Mouse (Mus musculus) lung, embryonic 14.5 days (tissue): Measurements from ENCODE around the gene Acot7. TPM values are rescaled to one million over a fixed set of nuclear protein-coding genes. Genes with fewer than 3 reads are reported as not detected.

Experiments
- ATAC-seq: fragments of 200-750 bp; cut with Nextera tagmentation; 2 replicates; pipeline ENCODE4 v1.8.0; 2017; ENCODE audit warnings: mild to moderate bottlenecking, moderate TSS enrichment, moderate library complexity; ENCODE audit not compliant: insufficient read depth
- DNase-seq: peaks from one replicate; pipeline ENCODE4 v3.0.0-alpha.2; 2015
- H3K27ac ChIP-seq: fragments of 300-500 bp; sonication (generic); 2 replicates; pipeline ENCODE4 v1.5.1; 2014; ENCODE audit warnings: low read depth, mild to moderate bottlenecking, moderate library complexity
- H3K27me3 ChIP-seq: fragments of 300-500 bp; sonication (generic); 2 replicates; pipeline ENCODE4 v1.6.1; 2014; ENCODE audit warnings: low read length, control low read depth; ENCODE audit not compliant: insufficient read depth
- H3K36me3 ChIP-seq: fragments of 300-500 bp; sonication (generic); 2 replicates; pipeline ENCODE4 v1.6.1; 2014; ENCODE audit warnings: control low read depth; ENCODE audit not compliant: insufficient read depth
- H3K4me1 ChIP-seq: fragments of 300-500 bp; sonication (generic); 2 replicates; pipeline ENCODE4 v1.6.1; 2014; ENCODE audit warnings: antibody characterized with exemption, control low read depth; ENCODE audit not compliant: insufficient read depth
- H3K4me2 ChIP-seq: fragments of 300-500 bp; sonication (generic); 2 replicates; pipeline ENCODE4 v1.6.1; 2014; ENCODE audit warnings: mild to moderate bottlenecking
- H3K4me3 ChIP-seq: fragments of 300-500 bp; sonication (generic); 2 replicates; pipeline ENCODE4 v1.5.1; 2014; ENCODE audit warnings: low read depth, low read length
- H3K9ac ChIP-seq: fragments of 300-500 bp; sonication (generic); 2 replicates; pipeline ENCODE4 v1.6.1; 2014
- H3K9me3 ChIP-seq: fragments of 300-500 bp; sonication (generic); 2 replicates; pipeline ENCODE4 v1.6.1; 2016; ENCODE audit warnings: low read depth, low read length, control low read depth
- CTCF ChIP-seq: IDR thresholded peaks from 2 replicates; pipeline ENCODE4 v1.5.1; 2016; ENCODE audit warnings: antibody characterized with exemption, low read depth
- WGBS: fragments of 180-500 bp; shearing (Covaris S2); extraction: QIAGEN DNeasy Blood & Tissue Kit; methylation state at CpG from one replicate; pipeline ENCODE4 v1.1.7; 2014; 5-methylcytosine and 5-hydroxymethylcytosine counted together
- polyA plus RNA-seq: library from polyadenylated mRNA; unstranded; fragments of >200 nt; fragmentation: Nextera tagmentation; extraction: Ambion mirVana; gene quantifications from 2 replicates; pipeline ENCODE4 v1.2.1, GENCODE M21; 2014

The Acot7 gene
- polyA plus RNA-seq, 1 experiment from 2014 or later: 55.8 TPM

DNA sequence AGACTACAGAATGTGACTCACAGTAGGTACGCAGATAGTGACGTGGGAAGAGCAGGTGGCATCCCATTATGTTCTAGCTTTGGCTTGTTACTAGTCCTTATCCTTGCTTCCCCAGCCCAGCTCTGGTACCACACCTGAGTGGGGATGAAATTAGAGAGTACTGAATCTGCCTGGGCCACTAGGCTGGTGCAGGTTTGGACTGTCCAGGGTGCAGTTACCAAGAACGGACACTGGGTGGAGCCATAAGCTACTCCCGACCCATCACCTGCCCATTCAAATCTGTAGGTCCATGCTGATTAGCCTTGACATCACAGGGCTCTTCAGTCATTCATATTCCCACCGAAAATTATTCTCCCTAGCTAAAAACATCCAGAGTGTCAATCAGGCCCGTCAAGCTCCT, 37.5 kb upstream of the Acot7 start:
- Histone ChIP-seq H3K4me2 (no peak overlapping the region), H3K27me3 (peaks cover 4% of the 10 kb centered on the region), H3K4me1 (no peaks in the 10 kb centered on the region), H3K36me3 (no peaks in the 10 kb centered on the region), H3K9me3 (no peaks in the 10 kb centered on the region), H3K4me3 (no peak overlapping the region), H3K9ac (no peak overlapping the region), H3K27ac (no peak overlapping the region)
- TF ChIP-seq CTCF: peak; percentile 77
- DNase-seq (peak; percentile 71), ATAC-seq (no peak)
- 29% methylated on average over 6 of the region's 6 CpGs for WGBS

- H3K9ac ChIP-seq: no peak overlapping the region
- no peaks in the 10 kb centered on the region for H3K9me3 ChIP-seq
- no peak overlapping the region for H3K27ac ChIP-seq
- H3K4me2 ChIP-seq: no peak overlapping the region
- 70% methylated on average over 8 of the region's 8 CpGs for WGBS
- DNase-seq: no peak
- no peaks in the 10 kb centered on the region for H3K4me1 ChIP-seq
- no peaks in the 10 kb centered on the region; the same call in 1 of the 2 replicates for H3K27me3 ChIP-seq
- no peak for ATAC-seq
- no peak overlapping the region for H3K4me3 ChIP-seq
- no peaks in the 10 kb centered on the region for H3K36me3 ChIP-seq
- TF ChIP-seq CTCF: no peak
These were observed 36.3 kb upstream of the Acot7 start for GRCm38 (mm10) chr4:152141521-152142135.

GRCm38 (mm10) chr4:152143632-152144031, 34.3 kb upstream of the Acot7 start:
- no peaks in the 10 kb centered on the region for H3K27me3 ChIP-seq
- no peak overlapping the region for H3K9ac ChIP-seq
- no peaks in the 10 kb centered on the region for H3K4me1 ChIP-seq
- H3K9me3 ChIP-seq: no peaks in the 10 kb centered on the region
- no peaks in the 10 kb centered on the region for H3K36me3 ChIP-seq
- no peak overlapping the region for H3K27ac ChIP-seq
- TF ChIP-seq CTCF: peak; percentile 26
- WGBS: 21% methylated on average over 1 of the region's 1 CpGs
- DNase-seq: no peak
- no peak overlapping the region for H3K4me3 ChIP-seq
- no peak for ATAC-seq
- H3K4me2 ChIP-seq: no peak overlapping the region

DNA sequence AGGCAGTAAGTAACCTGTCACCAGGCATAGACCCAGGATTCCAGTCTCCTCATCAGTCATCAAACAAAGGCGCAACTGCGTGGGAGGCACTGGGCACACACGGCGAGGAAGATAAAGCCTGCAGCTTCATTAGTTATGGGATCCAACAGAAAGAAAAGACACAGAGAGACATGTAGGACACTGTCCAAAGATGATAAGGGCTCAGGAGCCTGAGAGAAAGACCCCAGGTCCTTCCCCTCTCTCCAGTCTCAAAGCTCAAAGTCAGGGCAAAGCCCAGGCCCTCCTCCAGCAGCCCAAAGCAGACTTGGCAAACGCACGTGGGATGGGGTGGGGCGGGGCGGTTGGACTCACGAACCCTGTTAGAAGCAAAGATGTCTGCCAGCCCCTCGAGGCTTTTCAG, 32.5 kb upstream of the Acot7 start:
- DNase-seq: no peak
- Histone ChIP-seq H3K9me3 (no peaks in the 10 kb centered on the region), H3K4me2 (no peak overlapping the region), H3K27me3 (peaks cover 13% of the 10 kb centered on the region; the same call in 1 of the 2 replicates), H3K4me3 (no peak overlapping the region), H3K4me1 (no peaks in the 10 kb centered on the region), H3K27ac (no peak overlapping the region), H3K36me3 (no peaks in the 10 kb centered on the region), H3K9ac (no peak overlapping the region)
- ATAC-seq: no peak
- no peak for TF ChIP-seq CTCF
- WGBS: 56% methylated on average over 10 of the region's 10 CpGs

DNA sequence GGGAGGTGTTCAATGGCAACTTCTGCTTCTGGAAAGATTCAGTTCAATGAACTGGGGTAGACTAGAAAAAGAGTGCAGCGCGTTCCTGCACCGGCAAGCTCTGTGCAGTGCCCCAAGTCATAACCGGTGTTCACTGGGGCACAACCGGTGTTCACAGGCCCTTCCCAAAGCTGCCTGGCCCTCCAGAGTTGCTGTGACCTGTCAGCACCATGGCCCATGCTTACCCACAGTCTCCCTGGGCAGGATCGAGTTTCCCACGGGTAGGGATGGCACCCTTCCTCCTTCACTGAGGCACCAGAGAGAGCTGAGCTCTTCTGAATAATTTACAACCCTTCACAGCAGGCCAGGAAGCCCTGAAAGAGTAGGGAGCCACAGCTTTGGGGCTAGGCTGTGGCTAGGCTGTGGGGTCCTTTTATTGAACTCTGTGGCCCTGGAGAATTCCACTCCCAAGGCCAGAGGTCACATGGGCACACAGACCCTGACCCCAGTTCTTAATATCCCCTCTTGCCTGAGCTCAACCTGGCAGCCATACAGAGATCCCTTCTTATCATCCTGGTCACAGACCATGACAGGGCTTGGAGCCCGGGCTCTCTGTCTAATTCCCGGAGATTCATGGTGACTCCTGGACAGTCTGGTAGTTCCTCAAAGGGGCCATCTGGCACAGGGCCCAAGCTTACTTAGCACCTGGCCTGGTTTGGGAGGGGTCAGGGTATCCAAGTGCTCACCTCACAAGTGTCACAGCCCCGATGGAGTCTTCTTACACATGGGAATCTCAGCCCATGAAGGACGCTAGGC, 31.7 kb upstream of the Acot7 start:
- no peak overlapping the region for H3K9ac ChIP-seq
- TF ChIP-seq CTCF: no peak
- H3K4me3 ChIP-seq: no peak overlapping the region
- no peak overlapping the region for H3K27ac ChIP-seq
- DNase-seq: no peak
- no peak for ATAC-seq
- peaks cover 20% of the 10 kb centered on the region for H3K27me3 ChIP-seq
- H3K36me3 ChIP-seq: no peaks in the 10 kb centered on the region
- H3K4me1 ChIP-seq: no peaks in the 10 kb centered on the region
- H3K4me2 ChIP-seq: no peak overlapping the region
- H3K9me3 ChIP-seq: no peaks in the 10 kb centered on the region
- 66% methylated on average over 11 of the region's 11 CpGs for WGBS

DNA sequence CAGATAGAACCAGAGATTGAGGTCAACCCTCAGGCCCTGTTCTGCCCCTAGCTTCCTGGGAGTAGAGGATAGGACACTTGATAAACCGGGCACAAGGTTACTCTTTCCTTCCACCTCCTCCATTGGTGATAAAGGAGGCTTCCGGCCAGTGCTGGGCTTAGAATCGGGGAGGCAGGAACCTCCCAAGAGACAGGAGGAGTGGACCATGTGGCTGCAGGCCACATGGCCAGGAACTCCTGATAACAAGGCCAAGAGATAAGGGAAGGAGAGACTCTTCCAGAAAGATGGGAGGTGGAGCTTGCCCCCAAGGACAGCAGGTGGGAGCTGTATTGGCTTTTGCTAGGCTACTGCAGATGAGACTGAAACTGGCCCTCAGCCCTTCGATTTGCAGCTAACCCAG, 27.4 kb upstream of the Acot7 start:
- H3K36me3 ChIP-seq: no peaks in the 10 kb centered on the region
- no peak overlapping the region for H3K4me2 ChIP-seq
- ATAC-seq (no peak), DNase-seq (no peak)
- no peak for TF ChIP-seq CTCF
- 51% methylated on average over 4 of the region's 4 CpGs for WGBS
- H3K9ac ChIP-seq: no peak overlapping the region
- H3K27me3 ChIP-seq: peaks cover 47% of the 10 kb centered on the region
- H3K27ac ChIP-seq: no peak overlapping the region
- H3K4me3 ChIP-seq: no peak overlapping the region
- 0 out of 2 replicates have a peak, but pooled peaks cover 3% of the 10 kb centered on the region for H3K4me1 ChIP-seq
- H3K9me3 ChIP-seq: no peaks in the 10 kb centered on the region

GRCm38 (mm10) chr4:152151451-152151965, 26.4 kb upstream of the Acot7 start:
- H3K27me3 ChIP-seq: peaks cover 47% of the 10 kb centered on the region
- WGBS: 18% methylated on average over 7 of the region's 7 CpGs
- H3K4me2 ChIP-seq: peak overlapping the region; percentile 71
- no peak overlapping the region for H3K27ac ChIP-seq
- H3K36me3 ChIP-seq: no peaks in the 10 kb centered on the region
- 0 out of 2 replicates have a peak, but pooled peaks cover 3% of the 10 kb centered on the region for H3K4me1 ChIP-seq
- H3K9ac ChIP-seq: no peak overlapping the region; the same call in 1 of the 2 replicates
- TF ChIP-seq CTCF: no peak
- no peaks in the 10 kb centered on the region for H3K9me3 ChIP-seq
- peak overlapping the region; percentile 38 for H3K4me3 ChIP-seq
- DNase-seq: no peak
- no peak; the same call in 1 of the 2 replicates for ATAC-seq
